Mouse (Mus musculus): Measurements from ENCODE around the gene Rpl31. TPM values are rescaled to one million over a fixed set of nuclear protein-coding genes. Genes with fewer than 3 reads are reported as not detected.

Gene Rpl31
- polyA plus RNA-seq, 1 experiment: 252 TPM

GRCm38 (mm10) chr1:39376121-39376520 is 8.5 kb downstream of the Rpl31 start:
- no peaks in the 10 kb centered on the region for H3K27me3 ChIP-seq (ENCODE audit: control insufficient read depth, insufficient read depth, low read length)
- H3K4me3 ChIP-seq (ENCODE audit: control insufficient read depth, low read depth, low read length): no peak overlapping the region
- TF ChIP-seq POLR2A (IDR thresholded peaks at IDR 0.05; ENCODE audit: control insufficient read depth, low read depth, low read length) (no peak), CTCF (IDR thresholded peaks at IDR 0.05; ENCODE audit: control insufficient read depth, insufficient read depth, insufficient replicate concordance, low read depth, low read length) (no peak)
- H3K4me1 ChIP-seq (ENCODE audit: control insufficient read depth, insufficient read depth, low read length): no peaks in the 10 kb centered on the region
- H3K36me3 ChIP-seq (ENCODE audit: control insufficient read depth, insufficient read depth, low read length): no peaks in the 10 kb centered on the region; the same call in 1 of the 2 replicates
- no peak overlapping the region for H3K27ac ChIP-seq (ENCODE audit: control insufficient read depth, insufficient read depth, low read depth, low read length)

GRCm38 (mm10) chr1:39376726-39377240 is 9.1 kb downstream of the Rpl31 start:
- TF ChIP-seq POLR2A (IDR thresholded peaks at IDR 0.05; ENCODE audit: control insufficient read depth, low read depth, low read length) (no peak), CTCF (IDR thresholded peaks at IDR 0.05; ENCODE audit: control insufficient read depth, insufficient read depth, insufficient replicate concordance, low read depth, low read length) (no peak)
- Histone ChIP-seq H3K36me3 (ENCODE audit: control insufficient read depth, insufficient read depth, low read length) (no peaks in the 10 kb centered on the region; the same call in 1 of the 2 replicates), H3K27me3 (ENCODE audit: control insufficient read depth, insufficient read depth, low read length) (no peaks in the 10 kb centered on the region), H3K27ac (ENCODE audit: control insufficient read depth, insufficient read depth, low read depth, low read length) (no peak overlapping the region), H3K4me1 (ENCODE audit: control insufficient read depth, insufficient read depth, low read length) (no peaks in the 10 kb centered on the region), H3K4me3 (ENCODE audit: control insufficient read depth, low read depth, low read length) (no peak overlapping the region)

DNA sequence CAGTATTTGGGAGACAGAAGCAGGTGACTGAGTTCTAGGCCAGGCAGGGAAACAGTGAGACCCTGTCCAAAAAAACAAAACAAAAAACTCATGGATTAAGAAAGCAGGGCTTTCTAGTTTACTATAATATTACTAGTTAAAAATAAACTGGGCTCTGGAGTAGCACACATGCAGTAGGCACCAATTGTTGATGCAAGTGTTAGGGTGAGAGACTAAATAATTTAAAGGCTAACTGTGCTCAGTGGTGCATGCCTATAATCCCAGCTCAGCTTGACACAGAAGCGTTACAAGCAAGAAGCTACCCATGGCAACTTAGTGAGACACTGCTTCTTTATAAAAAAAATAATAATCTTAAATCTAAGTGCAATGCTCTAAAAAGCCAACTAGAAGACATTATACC is 10.9 kb downstream of the Rpl31 start:
- Histone ChIP-seq H3K27me3 (ENCODE audit: control insufficient read depth, insufficient read depth, low read length) (no peaks in the 10 kb centered on the region), H3K4me1 (ENCODE audit: control insufficient read depth, insufficient read depth, low read length) (no peaks in the 10 kb centered on the region), H3K27ac (ENCODE audit: control insufficient read depth, insufficient read depth, low read depth, low read length) (no peak overlapping the region), H3K36me3 (ENCODE audit: control insufficient read depth, insufficient read depth, low read length) (no peaks in the 10 kb centered on the region), H3K4me3 (ENCODE audit: control insufficient read depth, low read depth, low read length) (no peak overlapping the region)
- TF ChIP-seq POLR2A (IDR thresholded peaks at IDR 0.05; ENCODE audit: control insufficient read depth, low read depth, low read length) (no peak), CTCF (IDR thresholded peaks at IDR 0.05; ENCODE audit: control insufficient read depth, insufficient read depth, insufficient replicate concordance, low read depth, low read length) (no peak)

GRCm38 (mm10) chr1:39379021-39379420 is 11.4 kb downstream of the Rpl31 start:
- Histone ChIP-seq H3K27me3 (ENCODE audit: control insufficient read depth, insufficient read depth, low read length) (no peaks in the 10 kb centered on the region), H3K36me3 (ENCODE audit: control insufficient read depth, insufficient read depth, low read length) (no peaks in the 10 kb centered on the region), H3K4me3 (ENCODE audit: control insufficient read depth, low read depth, low read length) (no peak overlapping the region), H3K4me1 (ENCODE audit: control insufficient read depth, insufficient read depth, low read length) (no peaks in the 10 kb centered on the region), H3K27ac (ENCODE audit: control insufficient read depth, insufficient read depth, low read depth, low read length) (no peak overlapping the region)
- TF ChIP-seq CTCF (IDR thresholded peaks at IDR 0.05; ENCODE audit: control insufficient read depth, insufficient read depth, insufficient replicate concordance, low read depth, low read length) (no peak), POLR2A (IDR thresholded peaks at IDR 0.05; ENCODE audit: control insufficient read depth, low read depth, low read length) (no peak)

DNA sequence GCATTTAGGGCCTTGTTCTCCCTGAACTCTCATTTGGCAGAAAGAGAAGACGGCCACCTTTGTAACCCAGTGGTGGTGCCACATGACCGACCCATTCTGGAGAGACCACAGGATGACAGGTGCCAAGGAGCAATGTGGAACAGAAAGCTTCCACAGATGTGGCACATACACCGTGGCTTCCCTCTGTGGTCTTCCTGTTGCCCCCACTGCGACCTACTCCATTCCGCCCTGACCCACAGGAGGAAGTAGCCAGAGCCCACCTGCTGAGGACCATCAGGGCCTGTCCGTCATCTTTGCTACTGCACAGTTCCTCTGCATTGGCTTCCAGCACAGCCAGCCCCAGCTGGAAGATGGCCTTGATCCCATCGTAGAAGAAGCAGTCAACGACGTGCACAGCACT is 13.4 kb downstream of the Rpl31 start:
- Histone ChIP-seq H3K36me3 (ENCODE audit: control insufficient read depth, insufficient read depth, low read length) (no peaks in the 10 kb centered on the region), H3K4me3 (ENCODE audit: control insufficient read depth, low read depth, low read length) (no peak overlapping the region), H3K27ac (ENCODE audit: control insufficient read depth, insufficient read depth, low read depth, low read length) (no peak overlapping the region), H3K4me1 (ENCODE audit: control insufficient read depth, insufficient read depth, low read length) (no peaks in the 10 kb centered on the region), H3K27me3 (ENCODE audit: control insufficient read depth, insufficient read depth, low read length) (no peaks in the 10 kb centered on the region)
- TF ChIP-seq CTCF (IDR thresholded peaks at IDR 0.05; ENCODE audit: control insufficient read depth, insufficient read depth, insufficient replicate concordance, low read depth, low read length) (no peak), POLR2A (IDR thresholded peaks at IDR 0.05; ENCODE audit: control insufficient read depth, low read depth, low read length) (no peak)

DNA sequence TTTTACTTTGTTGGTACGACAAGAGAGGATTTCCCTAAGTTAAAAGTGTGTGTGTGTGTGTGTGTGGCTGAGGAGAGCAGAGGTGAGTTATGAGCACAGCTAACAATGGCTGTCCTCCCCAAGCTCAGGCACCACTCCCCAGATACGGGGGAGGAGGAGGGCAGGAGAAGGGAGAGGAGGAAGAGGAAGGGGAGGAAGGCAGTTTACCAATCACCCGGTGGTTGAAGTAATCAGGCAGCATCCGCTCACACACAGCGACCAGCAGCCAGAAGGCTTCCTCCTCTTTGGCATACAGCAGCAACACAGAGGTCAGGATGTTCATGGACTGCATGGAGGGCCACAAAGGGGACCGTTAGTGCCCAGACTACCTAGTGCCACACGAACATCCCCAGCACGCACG is 17.3 kb downstream of the Rpl31 start:
- Histone ChIP-seq H3K36me3 (ENCODE audit: control insufficient read depth, insufficient read depth, low read length) (no peaks in the 10 kb centered on the region), H3K27me3 (ENCODE audit: control insufficient read depth, insufficient read depth, low read length) (no peaks in the 10 kb centered on the region), H3K4me3 (ENCODE audit: control insufficient read depth, low read depth, low read length) (no peak overlapping the region), H3K4me1 (ENCODE audit: control insufficient read depth, insufficient read depth, low read length) (no peaks in the 10 kb centered on the region), H3K27ac (ENCODE audit: control insufficient read depth, insufficient read depth, low read depth, low read length) (no peak overlapping the region)
- no peak for TF ChIP-seq CTCF (IDR thresholded peaks at IDR 0.05; ENCODE audit: control insufficient read depth, insufficient read depth, insufficient replicate concordance, low read depth, low read length)

- Histone ChIP-seq H3K27ac (ENCODE audit: control insufficient read depth, insufficient read depth, low read depth, low read length) (no peak overlapping the region), H3K4me1 (ENCODE audit: control insufficient read depth, insufficient read depth, low read length) (no peaks in the 10 kb centered on the region), H3K27me3 (ENCODE audit: control insufficient read depth, insufficient read depth, low read length) (no peaks in the 10 kb centered on the region), H3K36me3 (ENCODE audit: control insufficient read depth, insufficient read depth, low read length) (no peaks in the 10 kb centered on the region), H3K4me3 (ENCODE audit: control insufficient read depth, low read depth, low read length) (no peak overlapping the region)
- TF ChIP-seq CTCF (IDR thresholded peaks at IDR 0.05; ENCODE audit: control insufficient read depth, insufficient read depth, insufficient replicate concordance, low read depth, low read length): no peak
- no peak for TF ChIP-seq POLR2A (IDR thresholded peaks at IDR 0.05; ENCODE audit: control insufficient read depth, low read depth, low read length)
These were observed 18.8 kb downstream of the Rpl31 start for GRCm38 (mm10) chr1:39386456-39386855.

DNA sequence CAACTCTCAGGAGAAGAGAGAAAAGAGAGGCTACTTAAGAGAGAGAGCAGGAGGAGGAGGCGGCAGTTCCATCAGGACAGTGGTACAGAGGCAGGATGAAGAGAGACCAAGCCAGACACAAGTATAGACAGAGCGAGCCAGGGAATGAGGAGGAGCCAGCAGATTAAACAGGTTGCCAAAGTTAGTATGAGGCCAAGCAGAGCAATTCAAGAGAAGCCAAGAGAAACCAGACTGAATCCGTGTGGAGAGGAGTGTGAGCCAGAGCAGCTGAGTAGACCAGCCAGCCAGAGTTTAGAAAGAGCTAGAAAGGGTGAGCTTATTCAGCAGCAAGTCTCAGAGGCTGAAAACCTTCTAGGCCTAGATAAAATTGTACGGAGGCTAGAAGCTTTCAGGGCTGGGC is 19.9 kb downstream of the Rpl31 start:
- Histone ChIP-seq H3K36me3 (ENCODE audit: control insufficient read depth, insufficient read depth, low read length) (no peaks in the 10 kb centered on the region), H3K4me3 (ENCODE audit: control insufficient read depth, low read depth, low read length) (no peak overlapping the region), H3K4me1 (ENCODE audit: control insufficient read depth, insufficient read depth, low read length) (no peaks in the 10 kb centered on the region), H3K27me3 (ENCODE audit: control insufficient read depth, insufficient read depth, low read length) (no peaks in the 10 kb centered on the region), H3K27ac (ENCODE audit: control insufficient read depth, insufficient read depth, low read depth, low read length) (no peak overlapping the region)
- TF ChIP-seq POLR2A (IDR thresholded peaks at IDR 0.05; ENCODE audit: control insufficient read depth, low read depth, low read length) (no peak), CTCF (IDR thresholded peaks at IDR 0.05; ENCODE audit: control insufficient read depth, insufficient read depth, insufficient replicate concordance, low read depth, low read length) (no peak)
